Mouse (Mus musculus) lung, embryonic 15.5 days (tissue): ENCODE results near the gene Rtn1. TPM values are rescaled to one million over a fixed set of nuclear protein-coding genes. Genes with fewer than 3 reads are reported as not detected.

Experiments
- ATAC-seq: fragments of 200-750 bp; cut with Nextera tagmentation; 2 replicates; pipeline ENCODE4 v1.8.0; 2017; ENCODE audit warnings: moderate number of reproducible peaks, borderline replicate concordance; ENCODE audit not compliant: low FRiP score, low TSS enrichment; ENCODE audit errors: extremely low read depth
- H3K27ac ChIP-seq: fragments of 300-500 bp; sonication (generic); 2 replicates; pipeline ENCODE4 v1.5.1; 2015; ENCODE audit warnings: moderate library complexity, mild to moderate bottlenecking, inconsistent platforms
- H3K27me3 ChIP-seq: fragments of 300-500 bp; sonication (generic); 2 replicates; pipeline ENCODE4 v1.6.1; 2015; ENCODE audit warnings: inconsistent platforms
- H3K36me3 ChIP-seq: fragments of 300-500 bp; sonication (generic); 2 replicates; pipeline ENCODE4 v1.6.1; 2015; ENCODE audit warnings: inconsistent platforms
- H3K4me1 ChIP-seq: fragments of 300-500 bp; sonication (generic); 2 replicates; pipeline ENCODE4 v1.6.1; 2015; ENCODE audit warnings: inconsistent platforms
- H3K4me2 ChIP-seq: fragments of 300-500 bp; sonication (generic); 2 replicates; pipeline ENCODE4 v1.6.1; 2015; ENCODE audit warnings: inconsistent platforms, mild to moderate bottlenecking, moderate library complexity
- H3K4me3 ChIP-seq: fragments of 300-500 bp; sonication (generic); 2 replicates; pipeline ENCODE4 v1.5.1; 2015; ENCODE audit warnings: mild to moderate bottlenecking, inconsistent platforms
- H3K9ac ChIP-seq: fragments of 300-500 bp; sonication (generic); 2 replicates; pipeline ENCODE4 v1.6.1; 2015; ENCODE audit warnings: inconsistent platforms
- H3K9me3 ChIP-seq: fragments of 300-500 bp; sonication (generic); 2 replicates; pipeline ENCODE4 v1.6.1; 2016; ENCODE audit warnings: inconsistent platforms
- WGBS: fragments of 180-500 bp; shearing (Covaris S2); methylation state at CpG from one replicate; pipeline ENCODE4 v1.1.7; 2015; 5-methylcytosine and 5-hydroxymethylcytosine counted together
- polyA plus RNA-seq: library from polyadenylated mRNA; unstranded; fragments of >200 nt; fragmentation: Nextera tagmentation; extraction: Ambion mirVana; gene quantifications from 2 replicates; pipeline ENCODE4 v1.2.1, GENCODE M21; 2015

Gene Rtn1
- polyA plus RNA-seq, 1 experiment from 2014 or later, result 16.5 TPM

DNA sequence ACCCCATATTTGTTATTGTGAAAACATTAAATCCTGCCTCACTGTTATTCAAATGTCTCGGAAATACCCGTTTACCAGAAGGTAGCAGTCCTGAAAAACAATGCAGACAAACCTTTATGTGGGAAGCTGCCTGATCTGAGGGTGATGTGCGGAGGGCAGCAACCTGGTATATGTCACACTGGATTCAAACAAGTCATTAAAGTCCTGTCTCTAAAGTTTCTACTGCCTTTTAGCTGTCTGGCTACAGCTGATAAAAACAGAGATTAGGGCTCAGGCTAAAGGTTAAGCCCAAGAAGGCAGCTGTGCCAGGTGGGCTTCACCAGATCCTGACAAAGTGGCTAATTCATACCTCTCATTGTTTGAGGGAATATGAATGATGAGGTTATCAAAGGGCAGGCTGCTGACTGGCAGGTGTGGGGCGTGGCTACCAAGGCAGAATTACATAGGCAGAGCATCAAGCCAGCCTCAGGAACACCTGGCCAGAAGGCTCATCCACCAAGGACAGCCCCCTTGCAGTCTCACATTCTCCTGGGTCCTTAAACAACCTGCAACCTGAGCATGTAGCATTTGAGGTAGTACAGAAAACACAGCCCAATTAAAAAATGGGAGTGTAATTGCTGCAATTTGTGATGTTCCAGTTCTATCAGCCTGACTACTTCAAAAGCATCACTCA, 121.4 kb downstream of the Rtn1 start:
- no peaks in the 10 kb centered on the region for H3K4me1 ChIP-seq
- no peak for ATAC-seq
- H3K9ac ChIP-seq, result no peak overlapping the region
- H3K27ac ChIP-seq, result no peak overlapping the region
- no peak overlapping the region for H3K4me3 ChIP-seq
- no peaks in the 10 kb centered on the region for H3K9me3 ChIP-seq
- 63% methylated on average over 4 of the region's 4 CpGs for WGBS
- H3K4me2 ChIP-seq, result no peak overlapping the region
- no peaks in the 10 kb centered on the region for H3K27me3 ChIP-seq
- H3K36me3 ChIP-seq, result no peaks in the 10 kb centered on the region

DNA sequence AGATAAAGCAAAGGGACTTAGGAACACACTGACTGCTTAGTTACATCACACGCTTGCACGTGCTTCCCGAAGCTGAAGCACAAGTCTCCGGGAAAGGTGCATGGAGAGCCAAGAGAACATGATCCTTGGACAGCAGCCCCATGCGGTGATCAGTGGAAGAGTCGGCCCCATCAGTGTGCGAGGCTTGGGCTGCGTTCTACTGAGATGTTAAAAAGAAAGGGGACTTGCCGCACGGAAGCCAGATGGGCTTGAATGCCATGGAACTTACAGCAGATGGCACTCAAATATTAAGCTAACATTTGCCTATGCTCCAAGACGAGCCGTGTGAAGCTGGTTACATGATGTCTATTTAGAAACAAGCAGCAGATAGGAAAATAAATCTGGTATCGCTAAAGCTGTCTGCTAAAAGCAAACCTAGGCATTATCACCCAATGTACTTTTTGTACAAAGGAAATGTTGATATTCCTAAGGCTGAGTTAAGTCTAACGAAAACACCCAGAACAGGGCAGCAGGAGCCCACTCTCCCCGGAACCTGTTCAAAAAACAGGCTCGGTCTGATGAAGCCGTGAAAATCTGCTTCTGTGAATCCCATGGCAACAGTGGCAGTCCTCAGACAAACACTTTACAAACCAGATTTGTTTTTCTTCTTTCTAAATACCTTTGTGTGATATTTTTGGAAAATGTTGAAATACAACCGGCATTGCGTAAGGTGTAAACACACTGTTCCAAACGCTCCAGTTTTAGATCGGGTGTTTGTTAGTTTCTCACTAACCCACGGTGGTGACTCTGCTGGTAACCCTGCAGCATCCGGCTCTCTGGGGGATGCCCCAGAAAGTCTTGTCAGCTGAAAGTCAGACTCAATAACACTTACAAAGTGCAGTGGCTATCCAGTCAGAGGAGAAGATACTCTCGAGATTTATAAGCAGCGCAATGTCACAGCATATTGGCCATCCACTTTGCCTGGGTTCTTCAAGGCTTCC, 123.2 kb downstream of the Rtn1 start:
- ATAC-seq, result no peak
- Histone ChIP-seq H3K4me1 (no peaks in the 10 kb centered on the region), H3K4me2 (no peak overlapping the region), H3K9me3 (no peaks in the 10 kb centered on the region), H3K27me3 (no peaks in the 10 kb centered on the region), H3K36me3 (no peaks in the 10 kb centered on the region), H3K4me3 (no peak overlapping the region), H3K27ac (no peak overlapping the region), H3K9ac (no peak overlapping the region)
- WGBS, result 65% methylated on average over 25 of the region's 25 CpGs

DNA sequence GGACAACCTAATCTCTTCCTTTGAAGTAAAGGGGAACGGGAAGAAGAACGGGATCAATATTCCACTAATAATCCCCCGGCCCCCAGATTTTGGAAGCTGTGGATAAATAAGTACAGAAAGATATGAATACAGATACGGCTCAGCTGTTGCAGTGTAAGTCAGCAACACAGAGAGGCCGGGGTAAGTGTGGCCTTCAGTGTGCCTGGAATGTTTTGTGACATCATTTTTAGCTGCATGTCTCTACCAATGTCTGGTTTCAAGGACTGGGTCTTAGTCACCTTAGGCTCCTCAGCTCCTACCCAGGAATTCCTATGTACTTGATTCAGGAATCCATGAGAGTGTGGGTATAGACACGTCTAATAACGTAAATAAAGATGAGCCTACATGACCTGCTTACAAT, 124.3 kb downstream of the Rtn1 start:
- H3K27me3 ChIP-seq, result no peaks in the 10 kb centered on the region
- WGBS, result 82% methylated on average over 7 of the region's 7 CpGs
- no peak overlapping the region for H3K4me3 ChIP-seq
- ATAC-seq, result no peak
- H3K9me3 ChIP-seq, result no peaks in the 10 kb centered on the region
- no peaks in the 10 kb centered on the region for H3K4me1 ChIP-seq
- H3K27ac ChIP-seq, result no peak overlapping the region
- no peak overlapping the region for H3K9ac ChIP-seq
- H3K36me3 ChIP-seq, result no peaks in the 10 kb centered on the region
- H3K4me2 ChIP-seq, result no peak overlapping the region

DNA sequence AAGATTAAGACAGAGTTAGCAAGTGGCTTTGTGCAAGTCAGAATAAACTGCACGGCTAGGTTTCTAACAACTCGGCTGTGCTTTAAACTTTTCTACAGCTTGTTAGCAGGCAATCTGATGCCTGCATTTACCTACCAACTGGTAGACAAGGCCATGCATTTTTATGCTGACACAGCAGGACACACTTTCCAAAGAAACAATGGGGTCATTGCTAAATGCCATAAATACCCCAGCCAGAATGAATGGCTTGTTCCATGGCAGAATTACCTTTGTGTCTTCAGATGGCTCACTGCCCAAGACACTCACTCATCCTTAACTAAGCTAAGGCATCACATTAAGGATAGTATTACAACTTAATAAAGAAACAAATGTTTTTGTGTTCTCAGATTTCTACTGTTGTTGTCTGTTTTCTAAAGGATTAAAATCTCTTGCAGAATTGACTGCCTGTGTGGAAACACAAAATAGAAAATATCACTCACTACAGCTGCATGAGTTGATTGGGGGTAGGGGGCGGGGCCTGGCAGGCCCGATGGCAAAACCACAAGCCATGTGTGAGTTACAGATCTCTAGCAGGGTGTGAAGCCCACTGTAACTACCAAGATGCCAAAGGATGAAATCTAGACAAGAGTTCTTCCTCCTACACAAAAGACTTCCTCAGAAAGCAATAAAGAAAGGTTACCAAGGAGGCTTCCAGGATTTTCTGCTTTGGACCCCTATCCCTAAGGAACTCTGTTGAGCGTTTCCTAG, 129.6 kb downstream of the Rtn1 start:
- no peak overlapping the region for H3K9ac ChIP-seq
- no peaks in the 10 kb centered on the region for H3K4me1 ChIP-seq
- H3K9me3 ChIP-seq, result no peaks in the 10 kb centered on the region
- no peak overlapping the region for H3K4me3 ChIP-seq
- H3K4me2 ChIP-seq, result no peak overlapping the region
- no peak overlapping the region for H3K27ac ChIP-seq
- WGBS, result 81% methylated on average over 5 of the region's 5 CpGs
- no peaks in the 10 kb centered on the region for H3K36me3 ChIP-seq
- no peak for ATAC-seq
- H3K27me3 ChIP-seq, result no peaks in the 10 kb centered on the region

DNA sequence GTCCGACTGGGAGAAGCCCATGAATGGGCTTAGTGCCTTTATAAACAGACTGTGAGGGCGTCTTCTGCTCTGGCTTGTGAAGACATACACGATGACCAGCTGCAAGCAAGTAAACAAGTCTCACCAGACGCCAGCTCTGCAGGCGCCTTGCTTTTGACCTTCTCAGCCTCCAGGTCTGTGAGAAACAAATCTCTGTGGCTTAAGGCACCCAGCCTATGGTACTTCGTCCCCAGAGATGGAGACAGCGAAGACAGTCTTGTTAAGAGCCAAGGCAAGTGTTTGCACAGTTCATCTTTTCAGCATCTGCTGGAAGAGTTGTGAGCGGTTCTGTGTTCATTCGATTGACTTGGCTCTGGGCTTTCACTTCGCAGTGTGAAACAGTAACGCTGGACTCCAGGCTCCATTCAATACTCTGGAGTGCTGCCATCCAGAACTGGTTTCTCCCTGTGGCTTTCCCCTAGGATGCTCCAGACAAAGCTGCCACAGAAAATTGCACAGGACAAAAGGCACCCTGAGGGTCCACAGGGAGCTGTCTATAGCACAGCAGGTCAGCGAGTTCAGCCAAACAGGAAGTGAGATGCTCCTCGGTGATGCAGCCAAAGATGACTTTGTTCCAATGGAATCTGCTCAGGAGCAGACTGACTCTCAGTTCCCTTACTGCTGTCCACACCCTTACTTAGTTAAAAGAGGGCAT, 135.0 kb downstream of the Rtn1 start:
- Histone ChIP-seq H3K4me3 (no peak overlapping the region), H3K9ac (no peak overlapping the region), H3K27ac (no peak overlapping the region), H3K36me3 (no peaks in the 10 kb centered on the region), H3K4me2 (no peak overlapping the region), H3K9me3 (no peaks in the 10 kb centered on the region), H3K4me1 (no peaks in the 10 kb centered on the region), H3K27me3 (no peaks in the 10 kb centered on the region)
- no peak for ATAC-seq
- 41% methylated on average over 13 of the region's 13 CpGs for WGBS

DNA sequence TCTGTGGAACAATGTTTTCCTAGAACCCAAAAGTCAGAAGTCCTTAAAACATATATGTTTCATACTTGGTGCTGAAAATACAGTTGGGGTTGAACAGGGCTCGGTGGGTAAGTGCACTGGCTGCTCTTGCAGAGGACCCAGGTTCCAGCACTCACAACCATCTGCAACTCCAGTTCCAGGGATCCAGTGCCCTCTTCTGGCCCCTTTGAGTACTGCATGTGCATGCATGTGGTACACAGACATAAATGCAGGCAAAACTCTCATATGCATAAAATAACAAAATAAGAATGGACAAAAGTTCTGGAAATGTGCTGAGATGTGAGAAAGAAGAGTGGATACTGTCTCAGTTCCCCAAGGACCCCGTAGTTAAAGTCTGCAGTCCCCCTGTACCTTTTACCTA, 141.2 kb downstream of the Rtn1 start:
- Histone ChIP-seq H3K4me2 (no peak overlapping the region), H3K36me3 (no peaks in the 10 kb centered on the region), H3K27ac (no peak overlapping the region), H3K4me3 (no peak overlapping the region), H3K9ac (no peak overlapping the region), H3K27me3 (no peaks in the 10 kb centered on the region), H3K4me1 (no peaks in the 10 kb centered on the region), H3K9me3 (no peaks in the 10 kb centered on the region)
- ATAC-seq, result no peak
- 71% methylated on average over 2 of the region's 2 CpGs for WGBS

DNA sequence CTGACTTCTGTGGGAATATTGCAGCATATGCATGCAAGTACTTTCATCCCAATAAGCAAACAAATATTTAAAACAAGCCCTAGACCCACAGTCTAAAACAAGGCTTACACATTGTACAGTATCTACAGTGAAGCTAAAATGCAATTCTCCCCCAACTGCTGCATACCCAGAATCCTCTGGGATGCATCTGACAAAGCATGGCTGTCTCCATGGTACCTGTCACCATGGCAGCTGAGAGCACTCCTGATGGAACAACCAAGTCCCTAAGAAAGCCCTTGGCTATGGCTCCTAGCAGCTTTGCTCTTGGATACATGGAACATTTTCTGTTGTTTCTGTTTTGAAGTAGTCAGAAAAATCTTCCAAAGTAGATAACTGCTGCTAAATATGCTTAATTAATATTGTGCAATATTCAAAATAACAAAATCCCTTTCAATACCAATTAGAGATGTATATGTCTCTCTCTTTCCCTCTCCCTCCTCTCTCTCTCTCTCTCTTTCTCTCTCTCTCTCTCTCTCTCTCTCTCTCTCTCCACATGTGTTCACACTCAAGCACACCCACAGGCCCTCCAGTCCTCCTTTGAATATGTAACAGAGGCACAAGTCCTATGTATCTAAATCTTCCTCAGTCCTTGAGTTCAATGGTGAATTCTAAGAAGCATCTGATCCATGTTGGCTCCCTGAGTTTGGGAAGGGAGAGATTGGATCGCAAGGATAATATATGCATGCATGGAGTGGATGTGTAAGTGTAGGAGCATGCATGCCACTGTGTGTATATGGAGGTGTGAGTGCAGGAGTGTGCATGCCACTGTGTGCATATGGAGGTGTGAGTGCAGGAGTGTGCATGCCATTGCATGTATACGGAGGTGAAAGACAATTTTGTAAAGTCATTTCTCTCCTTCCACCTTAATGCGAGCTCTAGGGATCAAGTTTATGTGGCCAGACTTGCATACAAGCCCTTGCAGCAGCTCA, 143.3 kb downstream of the Rtn1 start:
- WGBS, result 78% methylated on average over 3 of the region's 3 CpGs
- ATAC-seq, result no peak
- no peaks in the 10 kb centered on the region for H3K9me3 ChIP-seq

DNA sequence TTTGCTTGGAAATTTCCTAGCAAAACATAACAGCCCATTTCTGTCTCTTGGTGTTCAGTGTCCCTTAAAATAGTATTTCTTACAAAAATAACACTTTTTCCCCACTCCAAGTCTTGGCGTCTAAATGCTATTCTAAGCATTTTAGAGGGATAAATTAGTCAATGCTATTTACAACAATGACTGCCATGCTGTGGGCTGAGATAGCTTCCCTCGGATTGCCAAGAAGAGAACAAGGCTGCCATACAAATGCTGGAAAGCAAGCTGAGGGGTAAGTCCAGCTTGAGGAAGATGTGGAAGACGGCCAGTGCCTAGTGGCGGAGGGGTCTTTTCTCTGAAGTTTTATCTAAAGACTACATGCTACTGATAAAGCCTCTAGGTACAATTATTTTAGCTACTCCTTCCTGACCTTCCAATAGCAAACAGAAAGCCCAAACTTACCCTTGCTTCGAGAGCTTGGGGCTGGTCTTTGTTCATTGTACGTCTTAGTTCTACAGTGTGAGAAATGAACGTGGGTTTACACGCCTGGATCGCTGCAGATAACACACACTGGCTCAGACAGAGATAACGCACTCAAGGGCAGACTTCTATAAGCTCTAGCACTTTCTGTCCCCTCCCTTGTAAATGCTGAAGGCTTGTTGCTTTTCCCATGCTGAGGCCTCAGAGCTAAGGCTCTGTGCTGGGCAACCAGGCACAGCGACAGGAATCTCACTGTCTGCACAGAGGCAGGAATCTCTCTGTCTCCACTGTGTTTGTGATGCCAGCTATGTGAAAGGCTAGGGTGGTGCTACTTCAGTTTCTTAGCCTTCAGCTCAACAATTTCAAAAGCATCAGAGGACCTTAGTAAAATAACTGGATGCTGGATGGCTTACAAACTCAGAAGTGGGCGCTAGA, 145.4 kb downstream of the Rtn1 start:
- WGBS, result 44% methylated on average over 12 of the region's 12 CpGs

More for the DNA sequence above, 143.3 kb downstream of the Rtn1 start:
- Histone ChIP-seq H3K4me1 (no peaks in the 10 kb centered on the region), H3K4me2 (no peak overlapping the region), H3K27ac (no peak overlapping the region), H3K9ac (no peak overlapping the region), H3K4me3 (no peak overlapping the region), H3K36me3 (no peaks in the 10 kb centered on the region), H3K27me3 (no peaks in the 10 kb centered on the region)

DNA sequence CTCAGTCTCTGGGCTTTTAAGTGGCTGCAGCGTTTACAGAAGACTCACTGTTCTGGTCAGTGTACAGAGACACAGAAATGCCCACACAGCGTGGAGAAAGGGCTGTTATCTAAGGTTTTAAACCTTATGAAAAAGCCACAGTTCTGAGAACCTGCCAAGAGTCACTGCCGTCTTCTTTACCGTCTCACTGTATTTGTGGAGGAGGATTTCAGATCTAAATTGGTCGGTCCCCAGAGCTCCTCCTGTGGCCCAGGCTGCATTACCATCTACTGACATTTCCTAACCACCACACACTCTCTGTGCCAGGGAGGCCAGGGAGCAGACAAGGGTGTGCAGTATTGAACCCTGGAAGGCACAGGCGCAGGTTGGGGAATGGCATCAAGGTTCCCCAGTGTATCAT, 151.9 kb downstream of the Rtn1 start:
- no peak overlapping the region for H3K4me2 ChIP-seq
- no peak overlapping the region for H3K4me3 ChIP-seq
- WGBS, result 42% methylated on average over 6 of the region's 6 CpGs
- ATAC-seq, result no peak
- no peaks in the 10 kb centered on the region for H3K4me1 ChIP-seq
- H3K9me3 ChIP-seq, result no peaks in the 10 kb centered on the region
- H3K9ac ChIP-seq, result no peak overlapping the region
- H3K36me3 ChIP-seq, result no peaks in the 10 kb centered on the region
- no peak overlapping the region for H3K27ac ChIP-seq
- H3K27me3 ChIP-seq, result no peaks in the 10 kb centered on the region

More for the DNA sequence above, 145.4 kb downstream of the Rtn1 start:
- no peak for ATAC-seq
- H3K4me1 ChIP-seq, result no peaks in the 10 kb centered on the region
- H3K9ac ChIP-seq, result no peak overlapping the region
- H3K4me2 ChIP-seq, result no peak overlapping the region
- no peaks in the 10 kb centered on the region for H3K9me3 ChIP-seq
- no peaks in the 10 kb centered on the region for H3K36me3 ChIP-seq
- no peak overlapping the region for H3K27ac ChIP-seq
- H3K27me3 ChIP-seq, result no peaks in the 10 kb centered on the region
- no peak overlapping the region for H3K4me3 ChIP-seq

DNA sequence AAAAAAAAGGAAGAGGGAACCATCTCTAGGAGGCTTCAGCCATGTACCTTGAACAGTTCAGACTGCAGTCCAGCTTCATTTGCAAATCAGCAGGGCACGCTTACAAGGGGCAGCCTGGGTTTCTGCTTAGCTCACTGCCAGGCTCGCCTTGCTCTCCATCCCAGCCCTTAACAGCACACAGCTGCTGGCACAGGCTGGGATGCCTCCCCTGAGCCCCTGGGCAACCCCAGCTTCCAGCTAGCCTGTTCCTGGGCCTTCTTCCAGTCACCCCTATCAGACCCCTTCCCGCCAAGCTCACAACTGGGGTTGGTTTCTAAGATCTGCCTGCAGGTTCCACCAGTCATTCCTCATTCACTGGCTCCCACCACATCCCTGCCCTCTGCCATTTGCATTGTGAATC, 155.8 kb downstream of the Rtn1 start:
- Histone ChIP-seq H3K27me3 (no peaks in the 10 kb centered on the region), H3K9ac (no peak overlapping the region), H3K4me3 (no peak overlapping the region), H3K36me3 (no peaks in the 10 kb centered on the region), H3K4me2 (no peak overlapping the region), H3K4me1 (no peaks in the 10 kb centered on the region), H3K27ac (no peak overlapping the region), H3K9me3 (no peaks in the 10 kb centered on the region)
- WGBS, result 92% methylated on average over 3 of the region's 3 CpGs
- ATAC-seq, result no peak
